Mouse (Mus musculus) megakaryocyte, embryonic 14.5 days (primary cell): ENCODE data around the gene Tgm7.

Source experiments
- FLI1 ChIP-seq: IDR thresholded peaks from 2 replicates; pipeline ENCODE4 v1.6.1; 2012; ENCODE audit warnings: low read length, inconsistent platforms, mixed read lengths
- GATA1 ChIP-seq: IDR thresholded peaks from 3 replicates; pipeline ENCODE4 v1.6.1; 2012; ENCODE audit warnings: mixed read lengths, low read length, inconsistent platforms, borderline replicate concordance

DNA sequence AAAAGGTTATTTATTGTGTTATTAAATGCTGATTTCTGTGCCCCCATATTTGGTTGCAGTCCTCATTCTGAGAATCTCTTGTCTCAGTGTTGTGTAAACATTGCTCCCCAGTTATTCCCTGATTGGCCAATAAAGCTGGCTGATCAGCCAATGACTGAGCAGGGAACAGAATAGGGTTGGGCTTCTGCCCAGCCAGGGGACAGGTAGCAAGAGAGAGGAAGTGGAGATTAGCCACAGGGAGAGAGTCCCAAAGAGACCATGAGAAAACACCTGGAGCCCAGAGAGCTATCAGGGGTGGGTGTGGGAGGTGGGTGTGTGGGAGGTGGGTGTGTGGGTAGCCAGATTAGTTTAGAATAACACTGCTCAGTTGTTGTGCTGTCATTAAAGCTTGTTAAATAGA is 3.7 kb downstream of the Tgm7 start:
- TF ChIP-seq FLI1 (no peak), GATA1 (no peak)
